Mouse (Mus musculus): ENCODE measurements around the gene Cdkal1.

The Cdkal1 gene

GRCm38 (mm10) chr13:29332640-29333412 is 522.6 kb downstream of the Cdkal1 start:
- no peak for DNase-seq

GRCm38 (mm10) chr13:29325946-29326345 is 529.5 kb downstream of the Cdkal1 start:
- DNase-seq: no peak

GRCm38 (mm10) chr13:29320421-29320820 is 535.1 kb downstream of the Cdkal1 start:
- no peak for DNase-seq

- no peak for DNase-seq
Measured at GRCm38 (mm10) chr13:29317703-29318102, 537.8 kb downstream of the Cdkal1 start.

- no peak for DNase-seq
Measured at GRCm38 (mm10) chr13:29316271-29316670, 539.2 kb downstream of the Cdkal1 start.

- DNase-seq: no peak
Measured at GRCm38 (mm10) chr13:29312026-29312425, 543.4 kb downstream of the Cdkal1 start.

- no peak for DNase-seq
Measured at GRCm38 (mm10) chr13:29307420-29307819, 548.1 kb downstream of the Cdkal1 start.

GRCm38 (mm10) chr13:29292608-29293240 is 562.8 kb downstream of the Cdkal1 start:
- DNase-seq: peak; percentile 37 to 45

GRCm38 (mm10) chr13:29290569-29290968 is 564.9 kb downstream of the Cdkal1 start:
- no peak for DNase-seq

GRCm38 (mm10) chr13:29285058-29285457 is 570.4 kb downstream of the Cdkal1 start:
- DNase-seq: no peak

- no peak for DNase-seq
Measured at GRCm38 (mm10) chr13:29281556-29281955, 573.9 kb downstream of the Cdkal1 start.

GRCm38 (mm10) chr13:29278156-29278555 is 577.3 kb downstream of the Cdkal1 start:
- DNase-seq: no peak

- DNase-seq: no peak
Measured at GRCm38 (mm10) chr13:29274296-29274695, 581.2 kb downstream of the Cdkal1 start.

GRCm38 (mm10) chr13:29273693-29274221 is 581.7 kb downstream of the Cdkal1 start:
- no peak for DNase-seq

GRCm38 (mm10) chr13:29271451-29271850 is 584.0 kb downstream of the Cdkal1 start:
- DNase-seq: no peak

GRCm38 (mm10) chr13:29264015-29264711 is 591.3 kb downstream of the Cdkal1 start:
- DNase-seq: no peak

- no peak for DNase-seq
Measured at GRCm38 (mm10) chr13:29262164-29262563, 593.3 kb downstream of the Cdkal1 start.

GRCm38 (mm10) chr13:29248535-29248934 is 606.9 kb downstream of the Cdkal1 start:
- DNase-seq: no peak

GRCm38 (mm10) chr13:29247800-29248199 is 607.7 kb downstream of the Cdkal1 start:
- DNase-seq: no peak

- no peak for DNase-seq
Measured at GRCm38 (mm10) chr13:29235065-29235464, 620.4 kb downstream of the Cdkal1 start.

- DNase-seq: no peak
Measured at GRCm38 (mm10) chr13:29234442-29234841, 621.0 kb downstream of the Cdkal1 start.

- no peak for DNase-seq
Measured at GRCm38 (mm10) chr13:29233970-29234369, 621.5 kb downstream of the Cdkal1 start.

GRCm38 (mm10) chr13:29232681-29233080 is 622.8 kb downstream of the Cdkal1 start:
- DNase-seq: peak; percentile 33 to 34

- no peak for DNase-seq
Measured at GRCm38 (mm10) chr13:29224815-29225214, 630.7 kb downstream of the Cdkal1 start.

Data from kidney, adult 8-10 months (tissue).